Comparison of ENCODE assay signal across 9 mouse cellular contexts in genomic region chr13:41352352-41352751, GRCm38 (mm10).
A peak's percentile ranks its signal among the peaks of the same experiment; 100 is the strongest.
DNase-seq lines count a peak whose midpoint lies in the region; ATAC-seq and TF ChIP-seq lines count a peak whose summit lies in the region.
"Had no signal": no experiment of that assay in that cellular context is flagged by ENCODE, and none has a peak within 500 bp of the region (broad histone marks: within the 10 kb centered on the region; RNA-seq: fewer than 3 reads in every experiment).

No protein-coding gene starts in this region.

- no peak for TF ChIP-seq CTCF in gastrocnemius, adult 2 months (IDR thresholded peaks at IDR 0.05)

- H3K9ac ChIP-seq in hindbrain, embryonic 15.5 days, result no peak overlapping the region
- no peak overlapping the region for H3K9ac ChIP-seq in midbrain, embryonic 11.5 days (ENCODE audit: low read length)

- peaks cover 42% of the 10 kb centered on the region for H3K4me1 ChIP-seq in hindbrain, embryonic 15.5 days (replicated peaks)
- peaks cover 17% of the 10 kb centered on the region for H3K4me1 ChIP-seq in midbrain, embryonic 11.5 days (ENCODE audit: control insufficient read depth, insufficient read depth, low read length)

- 15% methylated on average over 5 of the region's 5 CpGs for WGBS in hindbrain, embryonic 15.5 days
- WGBS in midbrain, embryonic 11.5 days, result 26% methylated on average over 5 of the region's 5 CpGs

- intact Hi-C loops in gastrocnemius, adult 2 months (cut with DNase I), result no loop called here

- no peak overlapping the region for H3K4me2 ChIP-seq in hindbrain, embryonic 15.5 days
- no peak overlapping the region for H3K4me2 ChIP-seq in midbrain, embryonic 11.5 days

- no peaks in the 10 kb centered on the region for H3K9me3 ChIP-seq in hindbrain, embryonic 15.5 days
- H3K9me3 ChIP-seq in midbrain, embryonic 11.5 days (ENCODE audit: control insufficient read depth, low read length), result no peaks in the 10 kb centered on the region

- peak; percentile 80 for ATAC-seq in hindbrain, embryonic 15.5 days (ENCODE audit: low FRiP score, low read depth)
- peak; percentile 87 for ATAC-seq in midbrain, embryonic 11.5 days (ENCODE audit: low FRiP score)
- ATAC-seq: inflammation-experienced regulatory T-cells, adult 6 months had no signal

- no peak for DNase-seq in gastrocnemius, adult 2 months
- no peak for DNase-seq in gastrocnemius, postnatal 4 days (ENCODE audit: low spot score in 2 of 2)
- peak; percentile 33 for DNase-seq in embryo, embryonic 9.5 days (ENCODE audit: extremely low spot score)
- DNase-seq in midbrain, embryonic 11.5 days (ENCODE audit: low spot score, missing footprints), result peak; percentile 93
- no peak for DNase-seq in cerebellum, adult 11-12 months
- DNase-seq in left cerebral cortex, adult 9 months (ENCODE audit: low spot score in 2 of 2), result no peak
- no peak for DNase-seq in cerebellum, adult 11 months

- H3K27ac ChIP-seq in gastrocnemius, adult 2 months, result peak overlapping the region; percentile 40; the same call in 1 of the 2 replicates
- peak overlapping the region; percentile 54 for H3K27ac ChIP-seq in hindbrain, embryonic 15.5 days (replicated peaks)
- H3K27ac ChIP-seq in midbrain, embryonic 11.5 days (ENCODE audit: low read depth, low read length), result no peak overlapping the region

- H3K36me3 ChIP-seq in hindbrain, embryonic 15.5 days, result no peaks in the 10 kb centered on the region
- no peaks in the 10 kb centered on the region for H3K36me3 ChIP-seq in midbrain, embryonic 11.5 days (ENCODE audit: control insufficient read depth, insufficient read depth, low read length)

- no peak overlapping the region for H3K4me3 ChIP-seq in gastrocnemius, adult 2 months
- no peak overlapping the region for H3K4me3 ChIP-seq in hindbrain, embryonic 15.5 days
- H3K4me3 ChIP-seq in midbrain, embryonic 11.5 days (ENCODE audit: low read depth, low read length), result no peak overlapping the region

- H3K27me3 ChIP-seq in hindbrain, embryonic 15.5 days, result no peaks in the 10 kb centered on the region
- no peaks in the 10 kb centered on the region for H3K27me3 ChIP-seq in midbrain, embryonic 11.5 days (ENCODE audit: control insufficient read depth, insufficient read depth, low read length)

Comparison
In these comparisons a context has a peak if more than half of its experiments do, and no peak if none do; other contexts are left out.
1. DNase-seq: peak in embryo, embryonic 9.5 days (single experiment) and midbrain, embryonic 11.5 days (single experiment); none in gastrocnemius, adult 2 months (single experiment), gastrocnemius, postnatal 4 days (0 of 2), cerebellum, adult 11-12 months (single experiment), left cerebral cortex, adult 9 months (0 of 2) and cerebellum, adult 11 months (single experiment).